Mouse (Mus musculus) intestine, embryonic 16.5 days (tissue): ENCODE results near the gene Adcyap1r1. TPM values are rescaled to one million over a fixed set of nuclear protein-coding genes. Genes with fewer than 3 reads are reported as not detected.

Experiments
- ATAC-seq: fragments of 200-750 bp; cut with Nextera tagmentation; 2 replicates; pipeline ENCODE4 v1.8.0; 2017; ENCODE audit warnings: moderate TSS enrichment, moderate library complexity
- H3K27ac ChIP-seq: fragments of 300-500 bp; sonication (generic); 2 replicates; pipeline ENCODE4 v1.5.1; 2014; ENCODE audit warnings: mild to moderate bottlenecking, low read length
- H3K27me3 ChIP-seq: fragments of 300-500 bp; sonication (generic); replicated peaks from 2 replicates; pipeline ENCODE4 v1.6.1; 2014; ENCODE audit warnings: low read length, control low read depth, mixed read lengths; ENCODE audit not compliant: control insufficient read depth, insufficient read depth
- H3K36me3 ChIP-seq: fragments of 300-500 bp; sonication (generic); 2 replicates; pipeline ENCODE4 v1.6.1; 2014; ENCODE audit warnings: low read length, control low read depth; ENCODE audit not compliant: control insufficient read depth, insufficient read depth
- H3K4me1 ChIP-seq: fragments of 300-500 bp; sonication (generic); 2 replicates; pipeline ENCODE4 v1.6.1; 2014; ENCODE audit warnings: low read length, control low read depth, mixed read lengths; ENCODE audit not compliant: control insufficient read depth, insufficient read depth
- H3K4me2 ChIP-seq: fragments of 300-500 bp; sonication (generic); 2 replicates; pipeline ENCODE4 v1.6.1; 2014; ENCODE audit warnings: low read depth, low read length, control low read depth
- H3K4me3 ChIP-seq: fragments of 300-500 bp; sonication (generic); 2 replicates; pipeline ENCODE4 v1.5.1; 2014; ENCODE audit warnings: mild to moderate bottlenecking, low read length
- H3K9ac ChIP-seq: fragments of 300-500 bp; sonication (generic); 2 replicates; pipeline ENCODE4 v1.6.1; 2014; ENCODE audit warnings: low read depth, low read length
- H3K9me3 ChIP-seq: fragments of 300-500 bp; sonication (generic); 2 replicates; pipeline ENCODE4 v1.6.1; 2016; ENCODE audit warnings: low read length, control low read depth; ENCODE audit not compliant: control insufficient read depth
- WGBS: fragments of 180-500 bp; shearing (Covaris S2); extraction: QIAGEN DNeasy Blood & Tissue Kit; methylation state at CpG from one replicate; pipeline ENCODE4 v1.1.7; 2014; 5-methylcytosine and 5-hydroxymethylcytosine counted together
- polyA plus RNA-seq: library from polyadenylated mRNA; unstranded; fragments of >200 nt; fragmentation: Nextera tagmentation; extraction: Ambion mirVana; gene quantifications from 2 replicates; pipeline ENCODE4 v1.2.1, GENCODE M21; 2015

The Adcyap1r1 gene
- polyA plus RNA-seq, 1 experiment from 2014 or later: 3.8 TPM

GRCm38 (mm10) chr6:55483360-55483759 lies 31.6 kb downstream of the Adcyap1r1 start:
- no peaks in the 10 kb centered on the region for H3K36me3 ChIP-seq
- 71% methylated on average over 7 of the region's 7 CpGs for WGBS
- no peak for ATAC-seq
- no peaks in the 10 kb centered on the region for H3K27me3 ChIP-seq
- H3K9me3 ChIP-seq: no peaks in the 10 kb centered on the region
- H3K4me3 ChIP-seq: no peak overlapping the region
- no peak overlapping the region for H3K9ac ChIP-seq
- H3K4me1 ChIP-seq: peaks cover 16% of the 10 kb centered on the region; the same call in 1 of the 2 replicates
- H3K4me2 ChIP-seq: no peak overlapping the region
- H3K27ac ChIP-seq: no peak overlapping the region

GRCm38 (mm10) chr6:55484224-55484623 lies 32.4 kb downstream of the Adcyap1r1 start:
- Histone ChIP-seq H3K27me3 (no peaks in the 10 kb centered on the region), H3K4me3 (no peak overlapping the region), H3K36me3 (no peaks in the 10 kb centered on the region), H3K4me1 (peaks cover 16% of the 10 kb centered on the region; the same call in 1 of the 2 replicates), H3K4me2 (no peak overlapping the region), H3K9me3 (no peaks in the 10 kb centered on the region), H3K9ac (no peak overlapping the region), H3K27ac (no peak overlapping the region)
- no peak for ATAC-seq
- WGBS: 38% methylated on average over 4 of the region's 4 CpGs

- Histone ChIP-seq H3K36me3 (no peaks in the 10 kb centered on the region), H3K27me3 (no peaks in the 10 kb centered on the region), H3K4me2 (no peak overlapping the region), H3K4me3 (no peak overlapping the region), H3K27ac (no peak overlapping the region), H3K9me3 (no peaks in the 10 kb centered on the region), H3K4me1 (peaks cover 16% of the 10 kb centered on the region; the same call in 1 of the 2 replicates), H3K9ac (no peak overlapping the region)
- ATAC-seq: no peak
- 65% methylated on average over 4 of the region's 4 CpGs for WGBS
Observed at GRCm38 (mm10) chr6:55485216-55485615, 33.4 kb downstream of the Adcyap1r1 start.

GRCm38 (mm10) chr6:55487726-55488125 lies 35.9 kb downstream of the Adcyap1r1 start:
- Histone ChIP-seq H3K9me3 (no peaks in the 10 kb centered on the region), H3K27ac (no peak overlapping the region), H3K4me1 (peaks cover 16% of the 10 kb centered on the region; the same call in 1 of the 2 replicates), H3K9ac (no peak overlapping the region), H3K36me3 (no peaks in the 10 kb centered on the region), H3K27me3 (no peaks in the 10 kb centered on the region), H3K4me3 (no peak overlapping the region), H3K4me2 (no peak overlapping the region)
- WGBS: 41% methylated on average over 6 of the region's 6 CpGs
- peak; percentile 96 for ATAC-seq

GRCm38 (mm10) chr6:55496201-55496600 lies 44.4 kb downstream of the Adcyap1r1 start:
- H3K27me3 ChIP-seq: no peaks in the 10 kb centered on the region
- H3K9me3 ChIP-seq: no peaks in the 10 kb centered on the region
- ATAC-seq: no peak
- H3K27ac ChIP-seq: no peak overlapping the region
- no peak overlapping the region for H3K4me3 ChIP-seq
- 94% methylated on average over 4 of the region's 4 CpGs for WGBS
- no peak overlapping the region for H3K4me2 ChIP-seq
- no peaks in the 10 kb centered on the region for H3K4me1 ChIP-seq
- no peaks in the 10 kb centered on the region for H3K36me3 ChIP-seq
- H3K9ac ChIP-seq: no peak overlapping the region

GRCm38 (mm10) chr6:55498753-55499152 lies 47.0 kb downstream of the Adcyap1r1 start:
- no peaks in the 10 kb centered on the region for H3K4me1 ChIP-seq
- H3K9me3 ChIP-seq: no peaks in the 10 kb centered on the region
- no peak overlapping the region for H3K9ac ChIP-seq
- no peak overlapping the region for H3K27ac ChIP-seq
- H3K4me3 ChIP-seq: no peak overlapping the region
- no peaks in the 10 kb centered on the region for H3K36me3 ChIP-seq
- peak; percentile 36; the same call in 1 of the 2 replicates for ATAC-seq
- H3K4me2 ChIP-seq: no peak overlapping the region
- no peaks in the 10 kb centered on the region for H3K27me3 ChIP-seq

- ATAC-seq: no peak
- H3K27ac ChIP-seq: no peak overlapping the region
- no peak overlapping the region for H3K4me3 ChIP-seq
- no peak overlapping the region for H3K4me2 ChIP-seq
- no peaks in the 10 kb centered on the region for H3K4me1 ChIP-seq
- H3K9ac ChIP-seq: no peak overlapping the region
- no peaks in the 10 kb centered on the region for H3K27me3 ChIP-seq
- WGBS: 34% methylated on average over 6 of the region's 6 CpGs
- H3K36me3 ChIP-seq: no peaks in the 10 kb centered on the region
- H3K9me3 ChIP-seq: no peaks in the 10 kb centered on the region
Observed at GRCm38 (mm10) chr6:55501061-55501460, 49.3 kb downstream of the Adcyap1r1 start.

GRCm38 (mm10) chr6:55502309-55502708 lies 50.5 kb downstream of the Adcyap1r1 start:
- H3K9me3 ChIP-seq: no peaks in the 10 kb centered on the region
- WGBS: 89% methylated on average over 7 of the region's 7 CpGs
- no peak overlapping the region for H3K4me2 ChIP-seq
- no peak overlapping the region for H3K9ac ChIP-seq
- no peaks in the 10 kb centered on the region for H3K36me3 ChIP-seq
- H3K4me3 ChIP-seq: no peak overlapping the region
- ATAC-seq: no peak
- no peak overlapping the region for H3K27ac ChIP-seq
- H3K27me3 ChIP-seq: no peaks in the 10 kb centered on the region
- H3K4me1 ChIP-seq: no peaks in the 10 kb centered on the region

- no peak overlapping the region for H3K4me2 ChIP-seq
- no peaks in the 10 kb centered on the region for H3K27me3 ChIP-seq
- no peak for ATAC-seq
- H3K36me3 ChIP-seq: no peaks in the 10 kb centered on the region
- H3K4me3 ChIP-seq: no peak overlapping the region
- 94% methylated on average over 2 of the region's 2 CpGs for WGBS
- no peak overlapping the region for H3K27ac ChIP-seq
- no peaks in the 10 kb centered on the region for H3K4me1 ChIP-seq
- no peaks in the 10 kb centered on the region for H3K9me3 ChIP-seq
- no peak overlapping the region for H3K9ac ChIP-seq
Observed at GRCm38 (mm10) chr6:55504797-55505488, 53.2 kb downstream of the Adcyap1r1 start.

- 77% methylated on average over 4 of the region's 4 CpGs for WGBS
- Histone ChIP-seq H3K36me3 (no peaks in the 10 kb centered on the region), H3K4me2 (no peak overlapping the region), H3K9ac (no peak overlapping the region), H3K4me3 (no peak overlapping the region), H3K4me1 (no peaks in the 10 kb centered on the region), H3K27me3 (no peaks in the 10 kb centered on the region), H3K27ac (no peak overlapping the region), H3K9me3 (no peaks in the 10 kb centered on the region)
- no peak for ATAC-seq
Observed at GRCm38 (mm10) chr6:55506519-55506918, 54.7 kb downstream of the Adcyap1r1 start.
